Mouse (Mus musculus): ENCODE results near the gene Prg2.

Gene Prg2

GRCm38 (mm10) chr2:84961901-84962300 lies 18.4 kb upstream of the Prg2 start:
- no peak for DNase-seq (ENCODE audit: low spot score)

GRCm38 (mm10) chr2:84962906-84963507 lies 17.3 kb upstream of the Prg2 start:
- DNase-seq (ENCODE audit: low spot score): no peak

GRCm38 (mm10) chr2:84964111-84964801 lies 16.0 kb upstream of the Prg2 start:
- no peak for DNase-seq (ENCODE audit: low spot score)

- DNase-seq (ENCODE audit: low spot score): no peak
These were observed 12.8 kb upstream of the Prg2 start for GRCm38 (mm10) chr2:84967318-84967991.

GRCm38 (mm10) chr2:84975580-84975979 lies 4.7 kb upstream of the Prg2 start:
- no peak for DNase-seq (ENCODE audit: low spot score)

GRCm38 (mm10) chr2:84987930-84988329 lies 7.7 kb downstream of the Prg2 start, which contains the start of gene Prg3:
Gene Prg3 (plus strand): TSS chr2:84988215.
- no peak for DNase-seq (ENCODE audit: low spot score)

- DNase-seq (ENCODE audit: low spot score): no peak
These were observed 16.1 kb downstream of the Prg2 start for GRCm38 (mm10) chr2:84996376-84996775.

- no peak for DNase-seq (ENCODE audit: low spot score)
These were observed 19.4 kb downstream of the Prg2 start for GRCm38 (mm10) chr2:84999486-85000181.

- no peak for DNase-seq (ENCODE audit: low spot score)
These were observed 21.2 kb downstream of the Prg2 start for GRCm38 (mm10) chr2:85001497-85001896.

- no peak for DNase-seq (ENCODE audit: low spot score)
These were observed 22.3 kb downstream of the Prg2 start for GRCm38 (mm10) chr2:85002575-85002974.

GRCm38 (mm10) chr2:85004341-85004740 lies 24.1 kb downstream of the Prg2 start:
- no peak for DNase-seq (ENCODE audit: low spot score)

- DNase-seq (ENCODE audit: low spot score): no peak
These were observed 26.3 kb downstream of the Prg2 start for GRCm38 (mm10) chr2:85006600-85006999.

GRCm38 (mm10) chr2:85007729-85008128 lies 27.5 kb downstream of the Prg2 start:
- no peak for DNase-seq (ENCODE audit: low spot score)

GRCm38 (mm10) chr2:85009212-85009611 lies 29.0 kb downstream of the Prg2 start:
- DNase-seq (ENCODE audit: low spot score): no peak

- DNase-seq (ENCODE audit: low spot score): peak; percentile 42
These were observed 31.8 kb downstream of the Prg2 start for GRCm38 (mm10) chr2:85011906-85012604.

GRCm38 (mm10) chr2:85012679-85013078 lies 32.4 kb downstream of the Prg2 start:
- DNase-seq (ENCODE audit: low spot score): no peak

GRCm38 (mm10) chr2:85013826-85014587 lies 33.7 kb downstream of the Prg2 start:
- DNase-seq (ENCODE audit: low spot score): no peak

GRCm38 (mm10) chr2:85014588-85014982 lies 34.3 kb downstream of the Prg2 start:
- DNase-seq (ENCODE audit: low spot score): no peak

- DNase-seq (ENCODE audit: low spot score): no peak
These were observed 41.8 kb downstream of the Prg2 start for GRCm38 (mm10) chr2:85022043-85022442.

- DNase-seq (ENCODE audit: low spot score): no peak
These were observed 45.9 kb downstream of the Prg2 start for GRCm38 (mm10) chr2:85026178-85026577.

GRCm38 (mm10) chr2:85027281-85027680 lies 47.0 kb downstream of the Prg2 start:
- DNase-seq (ENCODE audit: low spot score): no peak

All from testis, postnatal 14 days (tissue).